Mouse (Mus musculus) ovary, postnatal 10 days (tissue): ENCODE results near the gene Epb41.

Source experiments
- DNase-seq: peaks from one replicate; pipeline ENCODE4 v3.0.0; 2022; ENCODE audit warnings: low spot score

The Epb41 gene

GRCm38 (mm10) chr4:132043726-132044125, 31.4 kb downstream of the Epb41 start:
- DNase-seq = no peak

DNA sequence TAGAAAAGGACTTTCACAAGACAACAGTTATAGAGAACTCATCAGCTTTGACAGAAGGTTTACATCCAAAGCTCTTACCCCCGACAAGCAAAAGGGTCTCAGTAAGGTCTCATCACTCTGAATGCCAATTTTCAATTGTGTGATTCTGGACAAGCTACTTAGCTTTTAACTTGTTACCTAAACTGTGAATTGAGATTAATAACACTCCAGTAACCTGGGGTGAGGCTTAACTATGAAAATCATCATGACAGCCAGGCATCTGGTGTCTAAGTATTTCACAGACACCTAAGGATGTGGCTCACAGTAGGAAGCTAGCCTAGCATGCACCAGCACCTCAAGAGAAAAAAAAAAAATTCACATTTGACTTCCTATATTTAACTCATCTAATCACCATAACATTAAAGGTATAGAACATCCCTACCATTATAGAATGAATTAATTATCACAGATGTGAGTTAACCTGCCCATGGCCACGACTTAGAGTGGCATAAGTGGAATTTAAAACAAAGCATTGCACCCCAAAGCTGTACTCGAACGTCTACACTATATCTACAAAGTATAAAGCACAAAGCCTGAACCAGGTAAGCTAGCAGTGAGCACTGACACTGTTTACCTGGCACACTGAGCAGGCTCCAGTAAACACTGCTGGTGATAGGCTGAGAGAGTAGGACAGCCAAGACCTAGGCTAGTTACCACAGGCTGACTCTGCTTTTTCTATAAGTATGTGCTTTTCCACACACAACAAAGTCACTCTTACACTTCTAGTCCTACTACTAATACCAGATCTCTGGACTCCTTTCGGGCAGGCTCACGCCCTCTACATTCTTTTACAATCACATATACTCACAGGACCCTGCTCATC, 33.4 kb downstream of the Epb41 start:
- no peak for DNase-seq

- no peak for DNase-seq
Observed at GRCm38 (mm10) chr4:132039975-132040645, 35.0 kb downstream of the Epb41 start.

DNA sequence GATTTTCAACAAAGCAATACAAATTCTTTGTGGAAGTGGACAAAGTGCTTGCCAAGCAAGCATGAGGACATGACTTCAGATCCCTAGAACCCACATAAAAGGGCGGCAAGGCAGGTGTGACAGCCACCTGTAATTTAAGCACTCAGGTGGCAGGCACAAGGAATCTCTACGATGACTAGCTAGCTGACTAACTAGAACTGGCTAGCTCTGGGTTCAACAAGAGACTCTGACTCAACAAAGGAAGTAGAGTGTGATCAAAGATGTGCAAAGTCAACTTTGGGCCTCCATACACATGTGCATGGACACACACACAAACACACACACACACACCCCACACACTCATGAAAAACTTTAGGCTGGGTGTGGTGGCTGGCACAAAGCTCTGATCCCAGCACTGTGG, 35.6 kb downstream of the Epb41 start:
- DNase-seq = no peak

DNA sequence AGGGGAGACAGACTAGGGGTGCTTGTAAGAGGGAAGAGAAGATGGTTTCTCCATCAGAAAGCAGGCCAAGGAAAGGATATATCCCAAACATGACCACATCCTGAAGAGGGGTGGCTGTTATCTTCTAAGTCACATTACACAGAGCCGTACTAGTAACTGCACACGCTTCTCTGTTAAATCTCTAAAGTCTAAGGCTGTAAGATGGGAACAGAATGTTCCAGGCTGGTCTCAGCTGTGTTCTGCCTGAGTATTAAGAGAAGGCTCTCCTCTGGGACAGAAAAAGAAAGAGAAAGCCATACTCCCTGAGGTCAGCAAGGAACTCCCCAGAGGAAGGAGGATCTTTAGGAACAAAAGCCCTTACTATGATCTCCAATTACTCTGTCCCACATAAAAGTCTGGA, 36.3 kb downstream of the Epb41 start:
- no peak for DNase-seq

- DNase-seq = no peak
Observed at GRCm38 (mm10) chr4:132037991-132038390, 37.1 kb downstream of the Epb41 start.

DNA sequence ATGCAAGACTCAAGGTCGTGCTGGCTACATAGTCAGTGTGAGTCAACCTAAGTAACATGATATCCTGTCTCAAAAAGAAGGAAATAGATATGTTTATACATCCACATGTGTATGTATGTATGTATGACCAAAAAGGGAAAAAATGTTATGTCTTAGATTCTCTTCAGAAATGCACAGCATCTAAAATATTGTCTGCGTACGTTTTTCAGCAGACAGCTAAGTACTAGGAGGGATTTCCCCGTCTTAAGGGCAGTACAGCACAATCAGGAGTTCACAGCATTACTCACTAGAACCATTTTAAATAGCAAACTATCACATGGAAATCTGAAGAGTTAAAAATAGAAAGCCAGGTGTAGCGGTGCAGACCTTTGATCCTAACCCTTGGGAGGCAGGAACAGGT, 38.0 kb downstream of the Epb41 start:
- no peak for DNase-seq

- DNase-seq = no peak
Observed at GRCm38 (mm10) chr4:132034242-132034641, 40.9 kb downstream of the Epb41 start.

DNA sequence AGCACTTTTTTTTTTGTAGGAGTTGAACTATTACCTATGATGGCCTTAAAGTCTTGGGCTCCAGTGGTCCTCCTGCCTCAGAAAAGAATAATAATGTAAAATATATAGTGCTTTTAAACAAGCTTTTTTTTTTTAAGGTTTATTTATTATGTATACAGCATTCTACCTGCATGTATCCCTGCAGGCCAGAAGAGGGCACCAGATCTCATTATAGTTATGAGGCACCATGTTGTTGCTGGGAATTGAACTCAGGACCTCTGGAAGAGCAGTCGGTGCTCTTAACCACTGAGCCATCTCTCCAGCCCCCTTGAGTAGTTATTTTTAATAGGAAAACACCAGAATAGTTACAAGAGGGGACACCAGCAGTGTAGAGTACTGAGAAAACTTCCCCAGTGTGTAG, 41.9 kb downstream of the Epb41 start:
- no peak for DNase-seq

- no peak for DNase-seq
Observed at GRCm38 (mm10) chr4:132029851-132030741, 45.0 kb downstream of the Epb41 start.

DNA sequence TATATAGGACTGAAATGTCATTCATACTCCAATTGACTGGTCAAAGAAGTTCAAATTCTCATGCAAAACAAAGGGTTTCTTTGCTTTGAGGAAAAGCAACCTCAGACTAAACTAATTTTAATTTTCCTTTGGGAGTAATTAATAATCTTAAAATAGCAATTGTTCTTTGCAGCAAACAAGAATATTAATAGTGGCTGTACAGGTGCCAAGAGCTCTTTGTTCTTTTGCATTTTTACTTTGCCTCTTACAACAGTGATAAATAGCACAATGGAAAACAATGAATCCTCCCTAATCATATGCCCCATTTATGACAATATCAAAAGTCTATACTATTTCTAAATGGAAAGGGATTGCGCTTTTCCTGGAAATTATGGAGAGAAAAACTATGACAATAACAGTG, 47.3 kb downstream of the Epb41 start:
- no peak for DNase-seq

DNA sequence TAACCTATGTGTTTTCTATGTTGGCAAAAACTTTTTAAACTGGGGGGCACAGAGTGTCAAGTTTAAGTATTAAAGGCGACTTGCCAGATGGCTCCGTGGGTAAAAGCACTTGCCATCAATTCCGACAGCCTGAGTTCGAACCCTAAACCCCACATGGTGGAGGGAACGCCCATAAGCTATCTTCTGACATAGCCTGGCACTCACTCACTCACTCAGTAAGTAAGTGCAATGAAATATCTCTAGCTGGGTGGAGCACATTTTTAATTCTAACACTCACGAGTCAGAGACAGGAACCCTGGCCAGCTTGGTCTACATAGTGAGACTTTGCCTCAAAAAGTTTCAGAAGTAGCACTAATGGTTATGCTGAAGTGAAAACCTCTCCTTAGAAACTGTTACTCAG, 48.0 kb downstream of the Epb41 start:
- no peak for DNase-seq

- no peak for DNase-seq
Observed at GRCm38 (mm10) chr4:132025738-132026527, 49.2 kb downstream of the Epb41 start.

DNA sequence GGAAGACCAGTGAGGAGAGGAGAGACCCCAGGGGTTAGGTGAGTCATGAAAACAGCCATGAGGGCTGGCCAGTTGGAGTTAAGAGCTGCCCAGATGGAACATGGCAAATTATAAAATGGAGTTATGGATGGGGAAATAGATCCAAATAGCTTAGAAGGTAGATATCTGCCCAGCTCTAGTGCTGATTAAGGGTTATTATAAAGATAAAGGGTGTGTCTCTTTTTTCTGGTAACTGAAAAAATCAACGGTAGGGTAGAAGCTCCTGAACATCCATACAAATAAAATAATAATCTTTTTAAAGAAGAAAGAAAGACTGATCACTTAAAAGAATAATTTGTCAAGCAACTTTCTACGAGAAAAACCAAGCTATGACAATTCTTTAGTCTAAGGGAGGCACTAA, 49.9 kb downstream of the Epb41 start:
- no peak for DNase-seq

GRCm38 (mm10) chr4:132023816-132024215, 51.3 kb downstream of the Epb41 start:
- no peak for DNase-seq

DNA sequence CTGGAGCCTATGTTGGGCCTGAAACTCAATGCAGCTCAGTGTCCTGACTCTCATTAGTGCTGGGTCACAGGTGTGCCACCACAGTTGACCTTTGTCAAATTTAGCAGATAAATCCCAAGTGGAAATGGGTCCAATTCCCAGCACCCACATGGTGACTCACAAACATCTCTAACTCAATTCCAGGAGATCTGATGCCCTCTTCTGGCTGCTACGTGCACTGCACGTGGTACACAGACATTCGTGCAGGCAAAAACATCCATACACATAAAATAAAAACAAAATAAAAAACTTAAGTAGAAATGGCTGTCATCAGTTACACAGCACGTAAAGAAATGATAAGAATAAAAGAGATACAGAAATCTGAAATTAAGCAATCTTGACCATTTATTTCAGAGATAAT, 52.5 kb downstream of the Epb41 start:
- DNase-seq = no peak

DNA sequence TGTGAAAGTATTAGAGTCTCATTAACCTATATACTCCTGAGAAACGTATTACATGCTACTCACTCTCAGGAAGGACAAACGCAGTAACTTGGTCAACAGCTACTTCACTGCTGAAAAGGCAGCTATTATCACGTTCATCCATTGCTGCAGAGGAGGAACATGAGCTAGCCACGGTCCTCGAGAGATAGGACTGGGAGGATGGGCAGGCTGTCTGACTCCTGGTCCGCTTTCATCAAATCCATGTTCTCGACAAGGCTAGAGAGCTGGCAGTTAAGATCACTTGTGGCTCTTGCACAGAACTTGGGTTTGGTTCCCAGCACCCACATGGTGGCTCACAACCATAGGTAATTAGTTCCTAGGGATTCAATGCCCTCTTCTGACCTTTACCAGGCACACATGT, 53.2 kb downstream of the Epb41 start:
- no peak for DNase-seq

DNA sequence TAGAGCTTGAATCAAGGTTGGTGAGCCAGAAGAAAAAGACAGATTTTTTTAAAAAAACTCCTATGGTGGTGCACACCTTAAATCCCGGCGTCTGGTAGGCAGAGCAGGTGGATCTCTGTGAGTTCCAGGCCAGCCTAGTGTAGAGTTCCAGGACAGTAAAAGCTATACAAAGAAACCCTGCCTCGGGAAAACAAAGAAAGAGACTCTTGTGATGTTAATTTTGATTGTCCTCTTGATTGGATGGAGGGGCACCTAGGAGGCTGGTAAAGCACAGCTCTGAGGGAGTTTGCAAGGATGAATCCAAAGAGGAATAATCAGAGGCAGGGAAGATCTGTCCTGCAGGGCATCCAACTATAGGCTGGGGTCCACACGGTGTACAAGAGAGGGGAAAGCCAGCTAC, 56.6 kb downstream of the Epb41 start:
- DNase-seq = no peak

DNA sequence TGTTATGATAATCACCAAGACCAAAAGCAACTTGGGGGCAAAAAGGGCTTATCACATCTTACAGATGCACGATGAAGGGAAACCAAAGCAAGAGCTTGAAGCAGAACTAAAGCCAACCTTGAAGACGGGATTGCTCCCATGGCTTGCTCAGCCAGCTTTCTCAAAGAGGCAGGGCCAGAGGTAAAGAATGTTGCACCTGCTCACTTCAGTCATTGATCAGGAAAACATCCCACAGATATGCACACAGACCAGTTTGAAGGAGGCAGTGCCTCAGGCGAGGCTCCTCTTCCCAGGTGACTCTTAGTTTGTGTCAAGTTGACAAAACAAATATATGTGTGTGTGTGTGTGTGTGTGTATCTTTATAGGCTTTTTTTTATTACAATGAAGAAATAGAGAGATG, 59.7 kb downstream of the Epb41 start:
- DNase-seq = no peak

DNA sequence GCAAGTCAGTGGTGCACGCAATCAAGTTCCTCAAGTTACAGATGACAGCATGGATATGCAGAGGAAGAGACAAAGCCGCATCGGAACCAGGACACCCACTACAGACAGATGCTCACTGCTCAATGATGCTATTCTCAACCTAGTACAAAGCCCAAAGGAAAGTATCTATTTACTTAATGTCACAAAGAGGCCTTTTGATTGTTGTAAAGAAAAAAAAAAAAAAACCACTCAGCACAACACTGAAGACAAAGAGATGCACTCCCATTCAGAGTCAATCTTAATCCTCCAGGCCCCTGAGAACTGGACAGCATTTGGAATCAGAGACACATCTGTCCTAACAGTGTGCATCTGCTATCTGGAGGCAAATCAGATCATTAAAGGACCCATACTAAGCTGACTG, 63.5 kb downstream of the Epb41 start:
- DNase-seq = no peak

DNA sequence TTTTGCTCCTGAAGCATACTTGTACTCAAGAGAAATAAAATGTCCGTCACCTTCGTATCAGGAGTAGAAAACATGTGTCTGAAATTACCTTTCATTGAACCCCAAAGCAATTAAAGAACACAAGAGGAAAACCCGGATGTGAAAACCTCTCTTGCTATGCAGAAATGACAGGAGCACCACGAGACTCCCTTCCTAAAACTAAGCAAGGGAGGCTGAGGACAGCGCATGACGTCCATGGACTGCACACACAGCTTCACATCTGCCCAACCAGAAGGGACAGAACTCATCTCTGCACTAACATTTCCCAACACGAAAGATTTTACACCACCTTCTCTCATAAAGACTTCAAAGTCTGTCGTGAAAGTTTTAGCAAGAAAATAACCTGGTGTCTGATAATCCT, 64.7 kb downstream of the Epb41 start:
- DNase-seq = no peak

DNA sequence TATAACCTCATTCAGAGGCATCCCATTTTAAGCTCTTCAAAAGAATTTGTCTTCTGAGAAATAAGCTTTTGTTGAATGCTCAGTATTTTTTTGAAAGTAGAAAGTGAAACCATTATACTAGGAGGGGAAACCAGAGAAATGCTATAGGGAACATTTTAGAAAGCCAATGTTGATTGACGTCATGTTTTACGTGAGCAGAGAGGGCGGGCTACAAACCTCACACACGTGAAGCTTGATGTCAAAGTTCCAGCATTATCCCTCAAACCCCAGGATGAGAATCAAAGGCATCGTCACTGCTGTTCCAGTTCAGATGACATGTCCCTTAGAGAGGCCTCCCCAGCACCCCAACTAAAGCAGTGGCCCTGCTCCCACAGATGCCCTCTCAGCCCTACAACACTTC, 66.9 kb downstream of the Epb41 start:
- DNase-seq = no peak
